Mouse (Mus musculus): ENCODE measurements around the gene 9430015G10Rik.
"Not testable (repeated sequence)": the region's sequence is repeated elsewhere in the genome, so short reads cannot be mapped to it uniquely, and the experiment has no call there.

Gene 9430015G10Rik

GRCm38 (mm10) chr4:156099427-156099826 lies 10.4 kb upstream of the 9430015G10Rik start:
- no peak for DNase-seq

- no peak for DNase-seq
Measured at GRCm38 (mm10) chr4:156100501-156100900, 9.3 kb upstream of the 9430015G10Rik start.

- no peak for DNase-seq
Measured at GRCm38 (mm10) chr4:156101481-156101903, 8.3 kb upstream of the 9430015G10Rik start.

- no peak for DNase-seq
Measured at GRCm38 (mm10) chr4:156103342-156103741, 6.4 kb upstream of the 9430015G10Rik start.

- peak; percentile 32 to 51 for DNase-seq
Measured at GRCm38 (mm10) chr4:156108606-156109546, 906 bp upstream of the 9430015G10Rik start.

GRCm38 (mm10) chr4:156124077-156124476 lies 14.3 kb downstream of the 9430015G10Rik start:
- DNase-seq, result no peak

GRCm38 (mm10) chr4:156125393-156125792 lies 15.6 kb downstream of the 9430015G10Rik start:
- no peak for DNase-seq

- no peak for DNase-seq
Measured at GRCm38 (mm10) chr4:156126841-156127240, 17.1 kb downstream of the 9430015G10Rik start.

GRCm38 (mm10) chr4:156128746-156129145 lies 19.0 kb downstream of the 9430015G10Rik start:
- no peak for DNase-seq

GRCm38 (mm10) chr4:156130436-156130835 lies 20.7 kb downstream of the 9430015G10Rik start, which contains the start of gene Rnf223:
Gene Rnf223, plus strand, starts transcription at chr4:156130513.
- DNase-seq, result no peak

- no peak for DNase-seq
Measured at GRCm38 (mm10) chr4:156130940-156131339, 21.2 kb downstream of the 9430015G10Rik start.

- DNase-seq, result no peak
Measured at GRCm38 (mm10) chr4:156133334-156133733, 23.6 kb downstream of the 9430015G10Rik start.

GRCm38 (mm10) chr4:156133943-156134605 lies 24.3 kb downstream of the 9430015G10Rik start:
- no peak for DNase-seq

GRCm38 (mm10) chr4:156135112-156135511 lies 25.3 kb downstream of the 9430015G10Rik start:
- no peak for DNase-seq

- no peak for DNase-seq
Measured at GRCm38 (mm10) chr4:156135801-156136200, 26.0 kb downstream of the 9430015G10Rik start.

GRCm38 (mm10) chr4:156136285-156137100 lies 26.7 kb downstream of the 9430015G10Rik start:
- no peak for DNase-seq

GRCm38 (mm10) chr4:156150887-156151286 lies 41.1 kb downstream of the 9430015G10Rik start:
- not testable (repeated sequence) for DNase-seq

GRCm38 (mm10) chr4:156154771-156155170 lies 45.0 kb downstream of the 9430015G10Rik start:
- no peak for DNase-seq

- DNase-seq, result no peak
Measured at GRCm38 (mm10) chr4:156166477-156166876, 56.7 kb downstream of the 9430015G10Rik start.

- DNase-seq, result no peak
Measured at GRCm38 (mm10) chr4:156168611-156169010, 58.8 kb downstream of the 9430015G10Rik start.

GRCm38 (mm10) chr4:156169129-156169528 lies 59.3 kb downstream of the 9430015G10Rik start:
- no peak for DNase-seq

GRCm38 (mm10) chr4:156171828-156172227 lies 62.0 kb downstream of the 9430015G10Rik start:
- no peak for DNase-seq

All from cerebellum, postnatal 25 days (tissue).